Mouse (Mus musculus): ENCODE measurements around the gene Klk1b4. TPM values are rescaled to one million over a fixed set of nuclear protein-coding genes. Genes with fewer than 3 reads are reported as not detected.
A peak's percentile ranks its signal among the peaks of the same experiment; 100 is the strongest.
"Not testable (repeated sequence)": the region's sequence is repeated elsewhere in the genome, so short reads cannot be mapped to it uniquely, and the experiment has no call there.

The Klk1b4 gene
- total RNA-seq, 2 experiments from 2014 or later, result not detected

DNA sequence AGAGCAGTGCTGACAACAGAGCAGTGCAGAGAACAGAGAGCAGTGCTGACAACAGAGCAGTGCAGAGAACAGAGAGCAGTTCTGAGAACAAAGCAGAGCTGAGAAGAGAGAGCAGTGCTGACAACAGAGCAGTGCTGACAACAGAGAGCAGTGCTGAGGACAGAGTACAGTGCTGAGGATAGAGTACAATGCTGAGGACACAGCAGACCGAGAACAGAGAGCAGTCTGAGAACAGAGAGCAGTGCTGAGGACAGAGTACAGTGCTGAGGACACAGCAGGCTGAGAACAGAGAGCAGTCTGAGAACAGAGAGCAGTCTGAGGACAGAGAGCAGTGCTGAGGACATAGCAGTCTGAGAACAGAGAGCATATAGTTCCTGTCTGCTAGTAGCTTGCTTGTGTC is 33.5 kb downstream of the Klk1b4 start:
- H3K4me3 ChIP-seq, result no peak overlapping the region
- no peak for TF ChIP-seq CTCF (IDR thresholded peaks at IDR 0.05)
- intact Hi-C loops (cut with DNase I), result no loop called here
- no peak overlapping the region for H3K27ac ChIP-seq
- no peak for DNase-seq (ENCODE audit: extremely low spot score in 1 of 2, low spot score in 2 of 2)

- H3K27ac ChIP-seq, result no peak overlapping the region
- no peak overlapping the region for H3K4me3 ChIP-seq
- peak; percentile 31 for TF ChIP-seq CTCF (IDR thresholded peaks at IDR 0.05)
- intact Hi-C loops (cut with DNase I), result no loop called here
- no peak for DNase-seq (ENCODE audit: extremely low spot score in 1 of 2, low spot score in 2 of 2)
These were observed 33.9 kb downstream of the Klk1b4 start for GRCm38 (mm10) chr7:44241163-44241562.

DNA sequence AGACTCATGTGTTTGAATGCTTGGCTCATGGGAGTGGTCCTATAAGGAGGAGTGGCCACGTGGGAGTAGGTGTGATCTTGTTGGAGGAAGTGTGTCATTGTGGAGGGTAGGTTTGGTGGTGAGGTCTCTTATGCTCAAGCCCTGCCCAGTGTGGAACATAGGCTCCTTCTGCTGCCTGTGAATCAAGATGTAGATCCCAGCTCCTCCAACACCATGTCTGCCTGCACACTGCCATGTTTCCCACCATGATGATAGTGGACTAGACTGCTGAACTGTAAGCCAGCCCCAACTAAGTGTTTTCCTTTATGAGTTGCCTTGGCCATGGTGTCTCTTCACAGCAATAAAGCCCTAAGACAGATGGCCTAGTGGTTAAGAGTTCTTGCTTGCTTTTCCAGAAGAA is 36.8 kb downstream of the Klk1b4 start:
- TF ChIP-seq CTCF (IDR thresholded peaks at IDR 0.05), result no peak
- intact Hi-C loops (cut with DNase I), result no loop called here
- no peak overlapping the region for H3K27ac ChIP-seq
- no peak for DNase-seq (ENCODE audit: extremely low spot score in 1 of 2, low spot score in 2 of 2)
- no peak overlapping the region for H3K4me3 ChIP-seq

- peak; percentile 90 for DNase-seq (ENCODE audit: extremely low spot score in 1 of 2, low spot score in 2 of 2)
- H3K27ac ChIP-seq, result peak within 1 kb of the TSS; percentile 96
- no peak; the same call in 1 of the 2 replicates for TF ChIP-seq CTCF (IDR thresholded peaks at IDR 0.05)
- intact Hi-C loops (cut with DNase I), result no loop called here
- H3K4me3 ChIP-seq, result peak within 1 kb of the TSS; percentile 71
These were observed 39.1 kb downstream of the Klk1b4 start, which contains the start of the genes 1700028J19Rik and 2410002F23Rik for GRCm38 (mm10) chr7:44246055-44246983. Gene 1700028J19Rik (minus strand): TSS chr7:44246695. Gene 2410002F23Rik (plus strand): TSS chr7:44246722.

GRCm38 (mm10) chr7:44246984-44247470 is 39.8 kb downstream of the Klk1b4 start:
- DNase-seq (ENCODE audit: extremely low spot score in 1 of 2, low spot score in 2 of 2), result peak in 1 of 2 experiments; percentile 52
- Histone ChIP-seq H3K4me3 (peak overlapping the region; percentile 71), H3K27ac (peak overlapping the region; percentile 96)
- TF ChIP-seq CTCF (IDR thresholded peaks at IDR 0.05), result no peak
- intact Hi-C loops (cut with DNase I), result no loop called here

- intact Hi-C loops (cut with DNase I), result no loop called here
- Histone ChIP-seq H3K4me3 (no peak overlapping the region), H3K27ac (no peak overlapping the region)
- no peak for TF ChIP-seq CTCF (IDR thresholded peaks at IDR 0.05)
- no peak for DNase-seq (ENCODE audit: extremely low spot score in 1 of 2, low spot score in 2 of 2)
These were observed 40.7 kb downstream of the Klk1b4 start for GRCm38 (mm10) chr7:44247971-44248370.

DNA sequence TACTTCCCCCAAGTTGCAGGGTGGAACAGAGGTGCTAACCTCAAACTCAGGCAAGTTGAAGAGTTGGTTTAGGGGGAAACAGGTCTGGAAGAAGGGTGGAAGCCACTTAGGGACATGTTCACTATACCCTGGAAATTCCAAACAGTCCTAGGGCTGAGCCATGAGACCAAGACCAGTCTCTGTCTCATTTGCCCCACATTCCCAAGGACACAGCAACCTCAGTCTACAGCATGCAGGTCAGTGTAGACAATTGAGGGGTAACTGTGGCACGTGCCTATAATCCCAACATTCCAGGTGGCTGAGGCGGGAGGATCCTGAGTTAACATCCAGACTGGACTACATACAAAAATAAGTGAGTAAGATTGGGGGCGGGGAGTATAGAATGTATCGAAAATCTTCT is 42.0 kb downstream of the Klk1b4 start:
- Histone ChIP-seq H3K4me3 (no peak overlapping the region), H3K27ac (no peak overlapping the region)
- intact Hi-C loops (cut with DNase I), result no loop called here
- DNase-seq (ENCODE audit: extremely low spot score in 1 of 2, low spot score in 2 of 2), result no peak
- no peak for TF ChIP-seq CTCF (IDR thresholded peaks at IDR 0.05)

DNA sequence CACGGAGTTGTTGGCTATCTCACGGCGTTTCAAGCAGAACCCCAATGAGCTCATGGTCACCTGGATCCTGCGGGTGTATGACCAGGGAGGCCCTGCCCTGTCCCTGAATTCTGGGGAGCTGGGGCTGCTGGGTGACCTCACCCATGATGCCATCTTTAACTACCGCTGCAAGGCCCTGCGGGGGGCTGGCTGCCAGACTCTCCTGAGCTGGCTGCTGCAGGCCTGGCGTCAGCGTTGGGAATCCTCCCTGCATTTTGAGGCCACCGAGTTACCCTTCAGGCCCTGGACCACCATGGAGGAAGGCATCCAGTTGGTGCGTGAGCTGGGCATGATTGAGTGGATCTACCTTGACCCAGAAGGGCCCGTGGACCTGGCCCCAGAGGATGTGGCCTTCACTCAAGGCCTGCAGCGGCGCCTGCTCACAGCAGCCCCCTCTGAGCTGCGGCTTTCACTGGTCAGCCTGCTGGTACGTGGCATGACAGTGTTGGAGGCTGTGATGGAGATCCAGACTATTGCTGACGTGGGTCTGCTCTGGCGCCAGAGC is 43.6 kb downstream of the Klk1b4 start:
- H3K27ac ChIP-seq; DNase-seq (ENCODE audit: extremely low spot score in 1 of 2, low spot score in 2 of 2); H3K4me3 ChIP-seq; intact Hi-C loops (cut with DNase I): not testable (repeated sequence)

DNA sequence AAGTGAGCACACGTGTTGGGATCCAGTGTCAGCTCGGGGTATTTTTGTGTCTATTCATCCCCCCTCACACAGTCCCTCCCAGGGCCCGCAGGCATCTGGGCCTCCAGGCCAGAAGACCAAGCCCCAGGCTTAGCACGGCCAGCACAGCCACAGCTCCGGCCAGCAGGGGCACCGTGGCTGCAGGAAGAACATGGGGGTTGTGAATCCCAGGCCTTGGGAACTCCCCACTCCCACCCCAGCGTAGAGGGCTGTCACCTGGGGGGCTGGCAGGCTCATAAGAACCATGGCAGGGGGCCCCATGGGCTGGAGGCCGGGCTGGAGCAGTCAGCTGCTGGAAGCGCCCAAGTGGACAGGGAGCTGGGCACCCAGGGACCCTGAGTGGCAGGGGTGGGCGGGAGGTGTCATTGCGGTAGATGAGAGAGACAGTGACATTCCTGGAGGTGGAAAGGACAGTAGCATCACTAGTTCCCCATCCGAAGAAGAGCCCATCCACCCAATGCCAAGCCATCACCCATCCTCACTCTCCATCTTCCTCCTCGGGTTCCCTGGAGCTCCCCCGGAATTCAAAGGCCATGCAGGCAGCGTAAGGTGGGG is 45.9 kb downstream of the Klk1b4 start:
- Histone ChIP-seq H3K4me3 (no peak overlapping the region), H3K27ac (no peak overlapping the region)
- TF ChIP-seq CTCF (IDR thresholded peaks at IDR 0.05), result no peak
- intact Hi-C loops (cut with DNase I), result no loop called here
- no peak for DNase-seq (ENCODE audit: extremely low spot score in 1 of 2, low spot score in 2 of 2)

- H3K27ac ChIP-seq, result no peak overlapping the region
- TF ChIP-seq CTCF (IDR thresholded peaks at IDR 0.05), result no peak
- DNase-seq (ENCODE audit: extremely low spot score in 1 of 2, low spot score in 2 of 2), result no peak
- no peak overlapping the region for H3K4me3 ChIP-seq
- intact Hi-C loops (cut with DNase I), result no loop called here
These were observed 47.7 kb downstream of the Klk1b4 start for GRCm38 (mm10) chr7:44254930-44255329.

DNA sequence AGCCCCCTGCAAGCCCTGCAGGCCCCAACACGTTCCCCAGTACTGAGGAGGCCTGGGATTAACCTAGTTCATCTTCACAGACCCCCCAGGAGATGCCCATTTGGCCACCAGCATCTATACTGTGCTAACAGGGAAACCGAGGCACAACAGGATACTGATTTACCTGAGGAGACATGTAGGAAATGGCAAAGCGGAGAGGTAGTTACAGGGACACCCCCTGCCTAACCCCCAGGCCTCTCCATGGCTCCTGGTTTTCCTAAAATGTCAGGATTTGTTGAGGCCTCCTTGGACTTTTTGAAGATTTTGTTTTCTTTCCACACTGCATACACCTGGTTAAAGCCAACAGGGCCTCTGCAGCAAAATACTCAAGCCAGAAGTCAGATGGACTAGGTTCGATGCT is 50.0 kb downstream of the Klk1b4 start, which contains the start of gene Acp4:
Gene Acp4, minus strand, starts transcription at position 101 of the 400 bp plus-strand sequence.
- DNase-seq (ENCODE audit: extremely low spot score in 1 of 2, low spot score in 2 of 2), result no peak
- TF ChIP-seq CTCF (IDR thresholded peaks at IDR 0.05), result no peak
- intact Hi-C loops (cut with DNase I), result no loop called here

DNA sequence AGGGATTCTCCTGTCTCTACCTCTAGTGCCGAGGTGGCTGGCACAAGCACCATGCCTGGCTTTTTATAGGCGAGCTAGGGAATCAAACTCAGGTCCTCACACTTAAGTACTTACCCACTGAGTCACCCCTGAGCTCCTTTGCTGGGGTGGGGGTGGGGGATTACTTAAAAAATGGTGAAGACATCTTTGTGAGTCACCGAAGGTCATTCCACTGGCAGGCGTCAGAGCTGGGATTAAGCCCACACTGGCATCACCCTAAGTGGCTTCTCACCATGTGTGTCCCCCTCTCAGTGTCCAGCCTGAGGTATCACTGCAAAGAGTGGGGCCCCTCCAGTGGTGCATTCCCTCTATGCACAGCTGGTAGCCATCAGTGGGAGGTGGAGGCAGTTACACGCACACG is 53.2 kb downstream of the Klk1b4 start:
- no peak for DNase-seq (ENCODE audit: extremely low spot score in 1 of 2, low spot score in 2 of 2)
- H3K27ac ChIP-seq, result no peak overlapping the region
- no peak overlapping the region for H3K4me3 ChIP-seq
- TF ChIP-seq CTCF (IDR thresholded peaks at IDR 0.05), result no peak
- intact Hi-C loops (cut with DNase I), result no loop called here

More for the DNA sequence above, 50.0 kb downstream of the Klk1b4 start, which contains the start of gene Acp4:
- no peak within 1 kb of the TSS for H3K27ac ChIP-seq
- H3K4me3 ChIP-seq, result no peak within 1 kb of the TSS

All from left cerebral cortex, adult 2 months (tissue).